Mouse (Mus musculus): ENCODE results near the gene Tpst1.

Tpst1 gene

GRCm38 (mm10) chr5:130089626-130090393 is 16.7 kb downstream of the Tpst1 start:
- DNase-seq (ENCODE audit: low spot score in 2 of 2): no peak

DNA sequence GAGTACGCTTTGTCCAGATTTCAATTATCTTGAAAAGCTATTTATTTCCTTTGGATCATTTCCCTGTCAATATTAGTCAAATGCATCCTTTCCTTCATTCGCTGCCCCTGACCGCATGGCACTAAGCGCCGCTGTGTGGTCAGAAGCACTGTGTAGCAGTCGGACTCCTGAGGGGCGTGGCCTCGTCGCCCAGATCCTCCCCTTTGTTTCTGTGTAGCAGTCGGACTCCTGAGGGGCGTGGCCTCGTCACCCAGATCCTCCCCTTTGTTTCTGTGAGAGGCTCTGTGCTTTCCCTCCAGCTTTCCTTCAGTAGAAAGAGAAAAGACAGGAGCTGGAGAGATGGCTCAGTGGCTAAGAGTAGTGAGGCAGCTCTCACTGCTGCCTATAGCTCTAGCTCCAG is 23.6 kb downstream of the Tpst1 start:
- DNase-seq (ENCODE audit: low spot score in 2 of 2): no peak

- no peak for DNase-seq (ENCODE audit: low spot score in 2 of 2)
Measured at GRCm38 (mm10) chr5:130097837-130098236, 24.7 kb downstream of the Tpst1 start.

- no peak for DNase-seq (ENCODE audit: low spot score in 2 of 2)
Measured at GRCm38 (mm10) chr5:130101724-130102123, 28.6 kb downstream of the Tpst1 start.

- DNase-seq (ENCODE audit: low spot score in 2 of 2): no peak
Measured at GRCm38 (mm10) chr5:130109348-130109747, 36.2 kb downstream of the Tpst1 start.

DNA sequence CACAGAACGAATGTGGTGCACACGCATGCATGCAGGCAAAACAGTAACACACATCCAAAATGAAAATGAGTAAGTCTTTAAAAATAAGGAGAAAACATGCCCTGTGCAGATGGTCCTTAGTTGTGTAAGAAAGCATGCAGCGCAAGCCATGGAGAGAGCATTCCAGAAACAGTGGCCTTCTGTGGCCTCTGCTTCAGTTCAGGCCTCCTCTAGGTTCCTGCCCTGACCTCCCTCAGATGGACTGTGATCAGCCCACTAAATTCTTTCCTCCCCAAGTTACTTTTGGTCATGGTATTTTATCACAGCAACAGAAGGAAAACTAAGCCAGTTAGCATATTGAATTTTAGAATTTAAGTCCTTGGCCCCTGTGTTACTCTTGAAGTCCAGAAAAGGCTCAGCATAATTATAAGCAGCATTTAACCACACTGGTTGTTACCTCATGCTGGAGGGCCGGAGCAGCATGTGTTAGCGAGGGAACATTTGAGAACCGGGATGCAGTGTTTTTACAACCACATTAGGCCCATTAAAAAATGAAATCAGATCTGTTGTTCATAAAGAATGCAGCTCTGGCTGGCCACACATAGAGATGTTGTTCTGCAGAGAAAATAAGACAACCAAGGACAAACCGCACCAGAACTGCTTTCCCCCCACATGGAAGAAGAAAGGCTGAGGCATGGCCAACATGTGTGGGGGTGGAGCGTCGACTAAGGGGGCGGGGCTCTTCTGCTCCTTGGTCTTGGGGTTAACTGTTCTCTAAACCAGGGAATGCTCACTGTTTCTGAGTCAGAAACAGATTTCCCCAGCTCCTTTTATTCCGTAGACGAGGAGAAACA is 37.7 kb downstream of the Tpst1 start:
- no peak for DNase-seq (ENCODE audit: low spot score in 2 of 2)

GRCm38 (mm10) chr5:130112653-130113052 is 39.5 kb downstream of the Tpst1 start:
- no peak for DNase-seq (ENCODE audit: low spot score in 2 of 2)

- no peak for DNase-seq (ENCODE audit: low spot score in 2 of 2)
Measured at GRCm38 (mm10) chr5:130116116-130116515, 43.0 kb downstream of the Tpst1 start.

DNA sequence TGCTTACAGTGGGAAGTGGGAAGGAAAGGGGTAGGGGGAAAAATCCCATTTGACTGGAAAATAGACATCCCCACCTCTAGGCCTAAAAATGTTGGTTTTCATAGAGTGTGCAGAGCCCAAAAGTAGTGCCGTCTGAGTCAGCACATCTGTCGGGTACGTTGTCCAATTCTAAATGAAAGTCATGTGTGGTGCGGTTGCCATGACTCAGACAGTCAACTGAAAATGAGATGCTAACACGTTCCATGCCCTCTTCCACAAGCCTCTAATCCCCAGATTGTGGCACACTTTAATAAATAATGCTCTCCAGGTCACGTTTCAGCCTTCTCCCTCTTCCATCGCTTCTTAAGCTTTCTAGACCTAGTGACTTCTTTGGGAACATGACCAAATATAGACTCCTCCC is 43.7 kb downstream of the Tpst1 start:
- no peak for DNase-seq (ENCODE audit: low spot score in 2 of 2)

DNA sequence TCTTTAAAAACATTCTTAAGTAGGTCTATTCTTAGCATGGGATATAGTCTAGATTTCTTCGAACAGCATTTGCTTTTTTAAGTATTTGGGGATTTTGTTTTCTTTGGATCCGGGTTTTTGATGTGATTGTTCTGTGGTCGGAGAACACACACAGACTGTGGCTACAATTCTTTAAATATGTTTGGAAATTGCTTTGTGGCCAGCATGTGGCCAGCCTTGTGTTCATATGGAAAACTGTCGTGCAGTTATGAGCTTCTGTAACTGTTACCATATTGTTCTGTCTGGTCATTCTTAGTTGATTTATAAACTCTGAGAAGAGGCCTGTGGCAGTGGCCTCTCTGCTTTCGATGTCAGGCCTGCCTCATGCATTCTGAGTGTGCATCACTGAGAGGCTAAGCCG is 44.8 kb downstream of the Tpst1 start:
- DNase-seq (ENCODE audit: low spot score in 2 of 2): no peak

DNA sequence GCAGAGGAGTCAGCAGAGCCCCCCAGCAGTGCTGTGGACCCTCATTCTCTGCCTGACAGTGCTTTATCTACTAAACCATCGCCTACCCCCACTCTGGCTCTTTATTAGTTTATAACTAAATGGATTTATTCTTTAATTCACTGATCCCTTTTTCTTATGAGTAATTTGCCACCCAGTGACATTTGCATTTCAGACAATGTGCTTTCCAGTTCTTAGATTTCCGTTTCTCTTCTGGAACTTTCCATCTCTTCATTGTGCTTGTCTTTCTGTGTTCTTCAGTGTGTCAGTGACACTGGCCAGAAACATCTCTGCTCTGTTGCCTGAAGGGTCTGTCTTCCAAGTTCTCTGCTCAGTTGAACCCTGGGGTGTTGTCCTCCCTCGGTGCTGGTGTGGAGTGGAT is 46.1 kb downstream of the Tpst1 start:
- DNase-seq (ENCODE audit: low spot score in 2 of 2): no peak

GRCm38 (mm10) chr5:130120070-130120736 is 47.1 kb downstream of the Tpst1 start:
- no peak for DNase-seq (ENCODE audit: low spot score in 2 of 2)

DNA sequence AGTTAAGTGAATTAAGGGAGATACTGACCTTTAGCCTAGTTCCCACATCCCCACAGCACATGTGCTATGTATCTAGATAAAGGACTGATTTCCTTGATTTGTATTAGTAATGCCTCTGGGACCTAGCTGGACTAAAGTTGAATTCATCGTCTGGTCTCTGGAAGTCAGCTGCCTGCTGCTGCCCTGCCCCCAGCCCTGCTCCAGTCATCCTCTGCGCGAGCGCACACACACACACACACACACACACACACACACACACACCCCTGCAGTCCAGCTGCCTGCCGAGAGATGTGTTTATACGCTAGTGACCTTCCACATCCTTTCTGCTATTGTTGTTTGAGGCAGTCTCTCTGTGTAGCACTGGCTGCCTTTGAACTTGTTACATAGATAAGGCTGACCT is 47.8 kb downstream of the Tpst1 start:
- no peak for DNase-seq (ENCODE audit: low spot score in 2 of 2)

- no peak for DNase-seq (ENCODE audit: low spot score in 2 of 2)
Measured at GRCm38 (mm10) chr5:130122355-130122754, 49.2 kb downstream of the Tpst1 start.

DNA sequence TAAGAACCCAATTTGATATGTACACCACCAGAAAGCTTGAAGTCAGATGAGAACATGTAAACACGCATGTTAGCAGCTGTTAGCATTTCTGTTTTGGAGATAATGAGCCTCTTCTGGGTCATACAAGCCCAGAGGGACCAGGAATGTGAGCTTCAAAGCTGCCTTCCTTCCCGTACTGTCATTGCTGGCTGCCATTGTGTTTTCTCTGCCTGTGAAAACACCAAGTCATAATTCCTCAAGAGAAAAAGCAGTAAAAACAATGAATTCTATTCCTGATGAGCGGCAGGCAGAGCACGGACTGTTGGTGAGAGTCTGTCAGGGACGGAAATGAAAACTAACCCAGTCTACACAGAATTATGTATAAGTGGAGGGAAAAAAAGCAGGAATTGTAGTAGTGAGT is 51.1 kb downstream of the Tpst1 start:
- no peak for DNase-seq (ENCODE audit: low spot score in 2 of 2)

DNA sequence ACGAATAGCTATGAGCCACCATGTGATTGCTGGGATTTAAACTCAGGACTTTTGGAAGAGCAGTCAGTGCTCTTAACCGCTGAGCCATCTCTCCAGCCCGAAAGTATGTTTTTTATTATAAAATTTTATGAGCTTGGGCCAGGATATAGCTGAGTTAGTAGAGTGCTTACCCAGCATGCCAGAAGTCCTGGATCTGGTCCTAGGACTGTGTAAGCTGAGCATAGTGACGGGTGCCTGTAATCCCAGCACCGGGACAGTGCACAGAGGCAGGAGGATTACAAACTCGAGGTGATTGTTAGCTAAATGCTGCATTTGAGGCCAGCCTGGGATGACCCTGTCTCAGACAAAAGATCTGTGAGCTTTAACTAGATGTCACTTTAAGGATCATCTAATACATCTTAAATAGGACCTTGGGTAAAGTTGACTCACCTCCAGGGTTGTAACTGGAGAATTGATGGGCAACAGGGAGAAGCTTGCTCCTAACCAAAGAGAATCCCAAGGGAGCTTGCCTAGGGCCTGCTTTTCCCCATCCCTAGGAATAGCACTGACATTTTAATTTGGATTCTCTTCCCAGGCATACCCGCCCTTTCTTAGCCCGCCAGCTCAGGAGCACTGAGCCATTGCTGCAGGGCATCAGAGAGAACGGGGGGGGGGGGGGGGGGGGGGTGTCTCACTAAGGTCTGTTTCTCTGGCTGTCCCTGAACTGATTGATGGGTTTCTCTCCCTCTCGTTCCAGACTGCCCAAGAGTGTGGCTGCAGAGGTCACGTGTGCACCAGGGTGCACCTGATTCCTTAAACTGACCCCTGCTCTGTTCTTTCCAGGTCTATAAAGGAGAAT is 55.8 kb downstream of the Tpst1 start:
- DNase-seq (ENCODE audit: low spot score in 2 of 2): no peak

- DNase-seq (ENCODE audit: low spot score in 2 of 2): no peak
Measured at GRCm38 (mm10) chr5:130129524-130129793, 56.3 kb downstream of the Tpst1 start.

DNA sequence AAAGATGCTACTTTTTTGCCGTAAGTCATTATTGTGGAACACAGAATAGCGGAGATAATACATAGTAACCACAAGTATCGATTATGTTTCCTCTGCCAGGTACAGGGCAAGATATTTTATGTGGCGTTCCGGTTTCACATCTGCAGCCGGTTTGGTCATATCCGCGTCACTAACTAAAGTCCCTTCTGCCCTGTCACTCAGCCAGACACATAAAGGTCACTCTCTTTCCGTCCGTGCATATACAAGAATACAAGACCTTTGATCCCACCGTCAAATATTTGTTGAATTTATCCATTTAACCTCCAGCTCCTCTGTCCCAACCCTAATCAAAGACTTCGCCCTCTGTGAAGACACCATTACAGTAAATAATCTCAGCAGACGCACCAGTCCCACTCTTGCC is 63.5 kb downstream of the Tpst1 start:
- DNase-seq (ENCODE audit: low spot score in 2 of 2): no peak

DNA sequence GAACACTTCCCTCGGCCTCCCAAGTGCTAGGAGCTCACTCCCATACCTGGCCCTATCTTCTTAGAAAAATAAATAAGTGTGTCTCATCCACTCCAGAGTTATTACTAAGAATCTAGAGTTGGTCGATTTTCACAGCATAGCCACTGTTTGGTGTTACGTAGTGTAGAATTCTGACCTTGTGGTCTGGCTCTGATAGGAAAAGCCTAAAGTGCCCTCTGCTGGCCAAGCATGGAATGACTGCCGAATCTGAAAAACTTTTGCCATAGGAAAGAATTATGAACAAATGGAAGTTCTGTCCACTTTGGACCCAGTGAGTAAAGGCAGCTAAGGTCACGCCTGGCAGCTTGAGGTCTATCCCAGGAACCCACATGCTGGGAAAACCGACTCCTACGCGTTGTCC is 66.3 kb downstream of the Tpst1 start:
- DNase-seq (ENCODE audit: low spot score in 2 of 2): peak in 1 of 2 experiments; percentile 60

- DNase-seq (ENCODE audit: low spot score in 2 of 2): no peak
Measured at GRCm38 (mm10) chr5:130141138-130141537, 68.0 kb downstream of the Tpst1 start.

DNA sequence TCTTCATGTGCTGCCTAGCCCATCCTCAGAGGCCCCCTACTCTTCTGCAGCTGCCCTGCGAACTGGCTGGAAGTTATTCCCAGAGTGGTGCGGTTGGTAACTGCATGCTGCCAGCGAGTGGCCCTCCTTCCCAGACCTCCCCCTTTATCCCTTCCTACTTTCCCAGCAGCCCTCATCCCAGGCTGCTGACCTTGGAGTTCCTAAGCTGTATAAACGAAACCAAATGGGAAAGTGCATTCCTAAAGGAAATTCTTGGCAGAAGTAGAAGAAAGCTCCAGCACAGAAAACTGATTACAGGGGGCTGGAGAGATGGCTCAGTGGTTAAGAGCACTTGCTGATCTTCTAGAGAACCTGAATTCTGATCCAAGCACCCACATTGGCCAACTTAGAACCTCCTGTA is 68.9 kb downstream of the Tpst1 start:
- no peak for DNase-seq (ENCODE audit: low spot score in 2 of 2)

GRCm38 (mm10) chr5:130143101-130143500 is 70.0 kb downstream of the Tpst1 start:
- no peak for DNase-seq (ENCODE audit: low spot score in 2 of 2)
